Mouse (Mus musculus) monocyte, adult 2 months (primary cell): ENCODE measurements around the gene Haus8.
A peak's percentile ranks its signal among the peaks of the same experiment; 100 is the strongest.
"Not testable (repeated sequence)": the region's sequence is repeated elsewhere in the genome, so short reads cannot be mapped to it uniquely, and the experiment has no call there.

Experiments used
- DNase-seq, 2 experiments: peaks; one replicate each; pipeline ENCODE4 v3.0.0; 2022; ENCODE audit warnings: low spot score in 2 of 2, low read depth in 1 of 2

Haus8 gene

GRCm38 (mm10) chr8:71272286-71273150 is at the start of gene Haus8, which contains the start of gene Myo9b:
Gene Haus8, minus strand, starts transcription at chr8:71272934.
Gene Myo9b, plus strand, starts transcription at chr8:71272714.
- peak; percentile 90 to 96 for DNase-seq

DNA sequence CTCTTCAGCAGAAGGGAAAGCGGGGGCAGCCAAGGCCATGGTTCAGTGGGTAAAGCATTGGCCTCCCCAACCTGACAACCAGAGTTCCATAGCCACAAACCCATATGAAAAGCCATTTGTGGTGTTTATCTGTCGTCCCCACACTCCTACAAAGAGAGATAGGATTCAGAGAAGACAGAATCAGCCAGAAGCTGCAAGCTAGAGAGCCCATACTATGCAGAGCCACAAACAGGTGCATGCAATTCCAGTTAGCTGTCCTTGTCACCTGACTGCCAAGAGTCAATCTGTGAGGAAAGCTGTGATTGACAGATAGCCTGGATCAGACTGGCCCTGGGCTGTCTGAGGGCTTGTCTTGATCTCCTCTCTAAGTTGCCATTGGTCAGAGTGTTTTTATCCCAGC is 47.0 kb upstream of the Haus8 start:
- not testable (repeated sequence) for DNase-seq

GRCm38 (mm10) chr8:71318610-71319009 is 45.9 kb upstream of the Haus8 start:
- DNase-seq: not testable (repeated sequence)

- DNase-seq: no peak
Observed at GRCm38 (mm10) chr8:71316486-71317031, 43.8 kb upstream of the Haus8 start.

DNA sequence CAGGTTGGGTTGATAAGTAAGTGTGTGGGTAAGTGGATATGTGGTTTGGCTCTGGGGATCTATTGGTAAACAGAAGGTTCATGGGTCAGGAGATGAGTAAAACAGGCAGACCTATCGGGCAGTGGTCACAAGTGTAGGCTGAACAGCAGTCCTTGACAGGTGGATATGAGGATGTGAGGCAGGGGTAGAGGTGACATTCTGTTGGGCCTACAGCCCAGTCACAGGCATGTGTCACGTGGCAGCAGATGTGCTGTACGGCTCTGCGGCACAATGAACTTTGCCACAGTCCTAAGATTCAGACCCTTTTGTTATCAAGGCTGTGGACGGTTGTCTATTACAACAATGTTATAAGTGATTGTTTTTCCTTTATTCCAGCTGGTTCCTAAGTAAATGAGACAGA is 43.2 kb upstream of the Haus8 start:
- no peak for DNase-seq

GRCm38 (mm10) chr8:71313951-71314350 is 41.2 kb upstream of the Haus8 start:
- no peak for DNase-seq

- no peak for DNase-seq
Observed at GRCm38 (mm10) chr8:71312700-71313099, 40.0 kb upstream of the Haus8 start.

GRCm38 (mm10) chr8:71310446-71310845 is 37.7 kb upstream of the Haus8 start:
- peak; percentile 58 to 63 for DNase-seq

DNA sequence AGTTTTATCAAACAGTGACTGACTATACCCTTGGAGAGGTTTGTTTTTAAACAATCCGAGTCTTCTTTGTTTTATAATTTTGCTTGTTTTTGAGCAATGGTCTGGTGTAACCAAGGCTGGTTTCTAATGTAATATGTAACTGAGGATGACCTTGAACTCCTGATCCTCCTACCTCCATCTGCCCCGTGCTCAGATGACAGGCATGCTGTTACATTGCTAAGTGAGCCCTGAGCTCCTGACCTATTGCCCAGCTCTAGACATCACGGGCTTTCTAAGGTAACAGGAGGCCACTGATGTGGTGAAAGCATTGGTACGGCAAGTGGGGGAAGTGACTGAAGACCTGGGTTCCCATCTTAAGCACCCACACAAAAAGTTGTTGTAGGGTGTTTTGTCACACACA is 35.2 kb upstream of the Haus8 start:
- no peak for DNase-seq

- DNase-seq: no peak
Observed at GRCm38 (mm10) chr8:71307371-71307770, 34.6 kb upstream of the Haus8 start.

DNA sequence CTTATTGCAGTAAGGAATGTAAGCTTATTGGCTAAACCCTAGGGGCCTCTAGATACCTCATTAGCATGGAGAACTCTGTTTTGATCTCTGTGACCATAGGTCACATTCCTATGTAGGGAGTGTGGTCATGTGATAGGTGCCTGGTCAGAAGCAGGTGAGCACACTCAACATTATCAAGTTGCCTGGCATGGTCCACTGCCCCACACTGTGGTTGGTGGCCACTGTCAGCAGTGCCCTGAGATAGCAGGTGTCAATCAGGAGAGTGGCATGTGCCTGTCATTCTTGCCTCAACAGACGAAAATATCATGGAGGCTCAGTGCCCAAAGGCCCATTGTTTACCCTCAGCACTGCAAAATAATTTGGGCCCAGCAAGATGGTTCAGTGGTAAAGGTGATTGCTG is 33.3 kb upstream of the Haus8 start:
- no peak for DNase-seq

GRCm38 (mm10) chr8:71303632-71304031 is 30.9 kb upstream of the Haus8 start:
- no peak for DNase-seq

DNA sequence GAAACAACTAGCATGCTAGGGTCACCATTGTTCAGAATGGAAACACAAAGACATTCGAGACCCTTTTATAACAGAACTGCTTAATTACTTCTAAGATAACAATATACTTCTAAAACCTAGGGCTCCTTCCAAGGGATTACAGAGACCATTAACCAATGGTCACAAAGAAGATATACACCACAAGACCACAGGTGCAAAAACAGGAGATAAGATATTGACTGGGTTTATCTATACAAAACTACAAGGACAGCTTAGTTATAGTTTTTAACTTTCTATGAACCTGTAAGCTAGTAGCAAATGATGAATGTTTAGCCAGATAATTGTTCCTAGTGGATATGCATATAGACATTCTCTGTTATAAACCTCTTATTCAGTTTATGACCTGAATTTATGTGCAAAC is 30.1 kb upstream of the Haus8 start:
- no peak for DNase-seq

DNA sequence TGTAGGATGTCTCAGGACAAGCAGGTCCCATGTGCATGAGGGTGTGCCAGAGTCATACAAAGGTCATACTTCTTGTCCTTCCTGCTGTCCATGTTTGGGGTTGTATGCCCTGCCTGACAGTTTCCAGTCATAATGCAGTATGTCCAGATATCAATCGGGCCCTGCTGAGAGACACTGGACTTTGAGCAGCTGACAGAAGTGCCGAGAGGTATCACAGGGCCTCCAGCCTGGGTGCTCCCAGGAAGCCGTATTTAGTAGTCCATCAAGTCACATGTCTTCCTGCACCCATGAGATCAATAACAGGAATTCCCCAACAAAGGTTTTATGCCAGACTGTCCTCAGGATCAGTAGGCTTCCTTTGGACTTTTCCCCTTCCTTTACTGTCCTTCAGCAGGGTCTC is 27.0 kb upstream of the Haus8 start:
- no peak for DNase-seq

- DNase-seq: no peak
Observed at GRCm38 (mm10) chr8:71297439-71297838, 24.7 kb upstream of the Haus8 start.

- DNase-seq: no peak
Observed at GRCm38 (mm10) chr8:71296784-71297183, 24.1 kb upstream of the Haus8 start.

DNA sequence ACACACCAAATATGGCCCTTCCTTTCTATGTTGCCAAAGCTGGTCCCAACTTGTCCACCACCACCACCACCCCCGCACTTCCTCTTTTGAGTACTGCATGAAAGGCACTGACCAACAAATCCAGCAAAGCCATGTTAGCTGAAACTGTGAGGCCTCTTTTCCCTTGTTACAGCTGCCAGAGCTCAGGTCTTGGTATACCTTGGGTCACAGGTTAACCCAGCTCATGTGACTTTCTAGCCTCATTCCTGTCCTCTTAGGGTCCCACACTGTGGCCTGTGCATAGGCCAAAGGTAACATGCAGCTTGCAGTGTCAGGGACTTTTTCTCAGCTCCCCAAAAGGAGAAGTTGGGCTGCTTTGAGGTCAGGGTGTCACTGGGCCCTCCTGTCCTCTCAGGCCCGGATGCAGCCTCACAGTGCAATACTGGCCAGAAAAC is 23.5 kb upstream of the Haus8 start:
- peak; percentile 59 to 80 for DNase-seq

- DNase-seq: not testable (repeated sequence)
Observed at GRCm38 (mm10) chr8:71293930-71294329, 21.2 kb upstream of the Haus8 start.

GRCm38 (mm10) chr8:71291351-71291750 is 18.6 kb upstream of the Haus8 start:
- no peak for DNase-seq

GRCm38 (mm10) chr8:71290911-71291310 is 18.2 kb upstream of the Haus8 start:
- no peak for DNase-seq

- DNase-seq: no peak
Observed at GRCm38 (mm10) chr8:71290211-71290610, 17.5 kb upstream of the Haus8 start.

- peak; percentile 33 to 43 for DNase-seq
Observed at GRCm38 (mm10) chr8:71289098-71289497, 16.4 kb upstream of the Haus8 start.
